Mouse (Mus musculus): ENCODE measurements at regions not wholly inside any gene's neighbourhood (a gene's known extent, or its start where the extent isn't known, plus 50 kb on each side); places are given as distances from the start of the nearest gene placed in this dataset.

- TF ChIP-seq CTCF (IDR thresholded peaks at IDR 0.05; ENCODE audit: low read depth) (no peak), EP300 (IDR thresholded peaks at IDR 0.05; ENCODE audit: low read depth) (no peak)
These were observed 1889.3 kb upstream of the 5930422O12Rik start for GRCm38 (mm10) chr8:31539251-31539650.

Measured in liver, postnatal 0 days (tissue).